Mouse (Mus musculus): ENCODE measurements around the gene Dna2.

Gene Dna2

GRCm38 (mm10) chr10:62980039-62980954 lies 33.5 kb downstream of the Dna2 start, which contains the start of gene Rufy2:
Rufy2 (plus strand) TSS chr10:62980223.
- peak; percentile 87 for DNase-seq (ENCODE audit: low spot score)

DNA sequence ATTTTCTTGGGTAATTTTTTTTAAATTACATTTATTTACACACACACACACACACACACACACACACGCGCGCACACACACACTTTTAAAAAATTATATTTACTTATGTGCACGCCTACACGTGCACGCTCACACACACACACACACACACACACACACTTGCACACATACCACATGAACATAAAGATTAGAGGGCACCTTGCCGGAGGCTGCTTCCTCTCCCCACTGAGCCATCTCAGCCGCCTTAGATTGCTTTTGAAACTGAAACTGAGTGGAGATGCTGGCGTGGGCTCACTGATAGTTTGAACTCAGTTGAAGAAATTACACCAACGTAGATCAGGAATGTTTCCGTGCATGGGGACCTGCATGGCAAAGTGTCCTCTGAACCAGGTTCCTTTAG lies 37.2 kb downstream of the Dna2 start:
- no peak for DNase-seq (ENCODE audit: low spot score)

DNA sequence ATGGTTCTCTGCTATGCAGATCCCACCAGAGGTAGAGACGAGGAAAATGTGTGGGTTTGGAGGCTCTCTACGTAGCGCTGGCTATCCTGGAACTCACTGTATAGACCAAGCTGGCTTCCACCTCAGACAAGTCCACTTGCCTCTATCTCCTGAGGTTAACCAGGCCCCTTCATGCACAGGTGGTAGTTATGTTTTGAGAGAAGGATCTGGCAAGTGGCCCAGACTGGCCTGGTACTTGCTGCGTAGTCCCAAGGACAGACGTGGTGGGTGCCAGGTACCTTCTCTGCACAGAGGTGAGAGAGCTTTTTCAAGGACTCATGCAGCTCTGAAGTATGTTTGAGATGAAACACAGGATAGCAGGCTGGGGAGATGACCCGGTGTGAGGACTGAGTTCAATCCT lies 37.7 kb downstream of the Dna2 start:
- DNase-seq (ENCODE audit: low spot score), result peak; percentile 34

DNA sequence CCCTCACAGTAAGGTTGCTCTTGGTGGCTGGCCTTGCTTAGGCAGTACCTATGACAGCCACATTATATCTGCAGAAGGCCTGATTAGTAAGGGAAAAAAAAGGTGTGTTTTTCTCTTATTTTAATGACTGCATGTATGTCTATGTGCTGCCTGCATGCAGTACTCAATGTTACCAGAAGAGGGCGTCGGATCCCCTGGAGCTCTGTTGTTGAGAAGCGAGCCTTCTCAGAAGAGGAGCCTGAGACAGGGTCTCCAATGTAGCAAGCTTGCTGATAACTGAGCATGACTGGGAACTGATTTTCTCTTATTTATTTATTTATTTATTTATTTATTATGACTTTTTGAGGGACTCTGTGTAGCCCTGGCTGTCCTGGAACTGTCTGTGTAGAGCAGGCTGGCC lies 40.5 kb downstream of the Dna2 start:
- peak; percentile 18 for DNase-seq (ENCODE audit: low spot score)

GRCm38 (mm10) chr10:62990636-62991035 lies 43.8 kb downstream of the Dna2 start:
- DNase-seq (ENCODE audit: low spot score), result no peak

GRCm38 (mm10) chr10:62993991-62994390 lies 47.2 kb downstream of the Dna2 start:
- no peak for DNase-seq (ENCODE audit: low spot score)

DNA sequence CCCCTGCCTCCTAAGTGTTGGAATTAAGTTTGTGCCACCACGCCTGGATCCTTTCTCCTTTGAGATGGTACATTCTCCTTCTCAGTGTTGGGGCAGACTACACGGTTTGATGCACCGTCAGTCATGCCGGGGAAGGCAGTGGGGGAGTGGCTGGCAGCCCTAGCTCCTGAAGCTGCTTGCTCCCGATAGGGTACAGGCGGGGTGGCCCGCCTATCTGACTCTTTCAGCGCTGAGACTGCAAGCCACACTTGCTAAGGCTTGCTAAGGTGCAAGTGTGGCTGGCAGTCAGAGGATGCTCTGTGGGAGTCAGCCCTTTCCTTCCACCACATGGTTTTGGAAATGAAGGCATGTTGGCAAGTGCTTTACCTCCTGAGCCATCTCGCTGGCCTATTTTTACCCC lies 53.8 kb downstream of the Dna2 start:
- no peak for DNase-seq (ENCODE audit: low spot score)

DNA sequence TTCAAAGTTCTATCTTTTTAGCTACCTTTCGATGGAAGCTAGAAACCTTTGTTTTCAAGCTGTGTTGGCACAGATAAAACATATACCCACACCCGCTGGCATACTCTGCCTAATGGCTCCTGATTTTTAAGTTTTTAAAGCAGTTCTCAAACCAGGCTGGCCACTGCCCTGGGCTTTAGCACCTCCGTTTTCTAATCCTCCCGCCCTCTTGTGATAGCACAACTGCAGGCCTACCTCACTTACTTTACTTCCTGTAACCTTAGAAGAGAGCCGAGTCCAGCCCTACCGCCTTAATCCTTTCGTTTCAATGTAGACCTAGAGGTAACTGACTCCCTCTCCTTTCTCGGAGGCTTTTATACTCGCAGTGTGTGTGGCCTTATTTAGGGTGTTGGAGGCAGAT lies 56.4 kb downstream of the Dna2 start:
- no peak for DNase-seq (ENCODE audit: low spot score)

GRCm38 (mm10) chr10:63004556-63004955 lies 57.7 kb downstream of the Dna2 start:
- DNase-seq (ENCODE audit: low spot score), result no peak

GRCm38 (mm10) chr10:63008193-63008592 lies 61.4 kb downstream of the Dna2 start:
- DNase-seq (ENCODE audit: low spot score), result no peak

DNA sequence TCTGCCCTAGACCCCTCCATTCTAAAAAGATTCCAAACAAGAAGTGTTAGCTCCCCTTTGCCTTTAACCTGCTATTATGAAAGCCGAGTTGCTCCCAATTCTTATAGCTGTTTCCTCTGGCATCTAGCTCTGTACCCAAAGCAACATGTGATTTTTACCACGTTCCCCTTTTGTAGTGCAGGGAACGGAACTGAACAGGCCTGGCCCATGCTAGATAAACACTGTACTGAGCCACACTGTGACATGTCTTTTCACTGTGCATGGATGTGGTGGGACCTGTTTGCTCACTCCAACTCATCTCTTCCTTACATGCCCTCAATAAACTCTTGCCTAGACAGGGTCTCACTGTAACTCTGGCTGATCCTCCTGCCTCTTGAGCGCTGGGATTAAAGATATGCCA lies 63.4 kb downstream of the Dna2 start:
- no peak for DNase-seq (ENCODE audit: low spot score)

GRCm38 (mm10) chr10:63011556-63011955 lies 64.7 kb downstream of the Dna2 start:
- DNase-seq (ENCODE audit: low spot score), result no peak

DNA sequence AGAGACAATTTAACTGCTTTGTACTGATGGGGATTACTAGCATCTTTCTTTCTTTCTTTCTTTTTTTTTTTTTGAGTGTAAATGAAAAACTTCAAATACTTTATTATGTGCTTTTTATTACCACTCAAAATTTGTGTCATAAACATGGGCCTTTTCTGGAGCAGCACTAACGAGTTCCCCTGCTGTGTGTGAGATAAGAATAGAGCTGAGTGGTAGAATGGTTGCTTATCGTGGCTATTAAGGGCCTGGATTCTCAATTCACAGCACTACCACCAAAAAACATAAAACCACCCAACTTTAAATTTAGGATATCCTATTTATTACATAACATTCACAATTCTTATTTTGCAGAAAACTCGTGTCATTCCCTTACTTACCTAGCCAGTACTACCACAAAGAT lies 66.7 kb downstream of the Dna2 start:
- no peak for DNase-seq (ENCODE audit: low spot score)

- no peak for DNase-seq (ENCODE audit: low spot score)
Measured at GRCm38 (mm10) chr10:63014168-63014567, 67.3 kb downstream of the Dna2 start.

DNA sequence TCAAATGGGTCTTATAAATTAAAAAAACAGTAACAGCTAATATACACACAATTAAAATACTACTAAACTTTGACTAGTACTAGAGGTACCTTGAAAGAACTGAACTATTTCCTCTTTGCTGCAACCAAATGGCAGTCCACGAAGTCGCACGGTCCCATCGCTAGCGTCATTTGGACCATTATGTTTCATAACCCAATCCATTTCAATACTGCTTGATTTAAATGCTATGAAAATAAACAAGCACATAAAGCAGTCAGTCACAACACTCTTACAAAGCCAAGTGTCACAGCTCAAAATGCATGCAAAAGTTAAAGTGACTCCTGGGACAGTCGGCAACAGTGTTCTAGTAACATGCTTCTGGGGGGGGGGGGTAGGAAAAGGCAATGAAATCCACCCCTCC lies 72.5 kb downstream of the Dna2 start:
- DNase-seq (ENCODE audit: low spot score), result no peak

DNA sequence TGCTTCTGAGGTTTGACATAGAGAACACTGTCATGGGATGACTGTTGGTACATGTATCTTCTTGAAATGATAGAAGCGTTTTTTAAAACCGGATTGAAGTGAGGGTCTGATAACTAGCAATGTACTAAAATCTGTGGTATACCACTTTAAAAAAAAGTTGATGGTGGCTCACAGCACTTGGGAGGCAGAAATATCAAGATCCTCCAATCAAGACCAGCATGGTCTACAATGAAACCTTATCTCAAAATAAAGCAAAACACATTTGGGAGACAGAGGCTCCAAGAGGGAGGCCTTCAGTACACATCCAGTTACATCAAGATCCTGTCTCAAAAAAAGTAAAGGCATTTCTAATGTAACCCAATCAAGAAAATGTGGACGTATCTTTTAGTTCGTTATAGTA lies 74.9 kb downstream of the Dna2 start:
- no peak for DNase-seq (ENCODE audit: low spot score)

DNA sequence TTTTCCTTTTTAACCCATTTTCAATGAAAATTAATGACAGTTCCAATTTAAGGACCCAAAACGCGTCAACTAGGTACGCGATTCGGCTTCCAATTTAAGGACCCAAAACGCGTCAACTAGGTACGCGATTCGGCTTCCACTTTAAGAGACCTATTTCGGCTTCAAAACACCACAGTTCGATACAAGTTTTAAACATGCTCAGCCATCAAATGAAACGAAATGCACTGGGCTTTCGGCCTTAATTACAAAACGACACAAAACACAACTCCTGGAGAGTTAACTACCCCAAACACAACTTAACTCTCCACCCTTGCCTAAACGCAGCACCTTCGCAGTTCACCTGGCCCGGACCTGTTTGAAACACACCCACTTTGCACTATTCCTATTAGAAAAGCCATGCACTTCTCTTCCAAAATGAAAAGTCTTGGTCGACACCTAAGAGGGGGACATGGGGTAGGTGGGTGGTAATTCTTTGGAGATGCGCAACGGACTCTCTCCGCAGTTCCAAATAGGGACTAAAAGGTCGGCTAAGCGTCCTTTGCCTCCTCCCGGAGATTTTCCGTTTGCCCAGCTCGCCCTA lies 75.8 kb downstream of the Dna2 start:
- no peak for DNase-seq (ENCODE audit: low spot score)

GRCm38 (mm10) chr10:63023121-63023748 lies 76.4 kb downstream of the Dna2 start:
- peak; percentile 66 for DNase-seq (ENCODE audit: low spot score)

All from MN1 (cell line).